Mouse (Mus musculus) adrenal gland, postnatal 4 days (tissue): ENCODE measurements at regions not wholly inside any gene's neighbourhood (a gene's known extent, or its start where the extent isn't known, plus 50 kb on each side); places are given as distances from the start of the nearest gene placed in this dataset.

Source experiments
- DNase-seq, 2 experiments: peaks; one replicate each; pipeline ENCODE4 v3.0.0; 2021 to 2022; ENCODE audit warnings: low spot score in 2 of 2, mixed read lengths in 2 of 2

DNA sequence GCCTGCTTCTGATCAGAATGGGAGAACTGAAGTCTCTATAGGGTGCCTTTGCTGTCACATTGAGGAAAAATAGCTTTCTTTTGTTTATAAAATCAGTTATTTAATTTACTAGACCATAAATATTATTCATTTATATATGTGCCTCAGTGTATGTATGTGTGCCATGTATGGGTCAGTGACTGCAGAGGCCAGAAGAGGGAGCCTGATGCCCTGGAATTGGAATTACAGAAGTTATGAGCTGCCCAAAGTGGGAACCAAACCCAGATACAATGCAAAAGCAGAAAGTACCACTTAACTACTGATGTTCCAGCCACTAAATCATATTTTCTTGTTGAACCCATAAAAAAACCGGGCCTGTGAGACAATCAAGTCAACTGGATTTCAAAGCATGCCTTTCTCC lies 91.8 kb upstream of the Nampt start:
- no peak for DNase-seq

- no peak for DNase-seq
These were observed 90.9 kb upstream of the Nampt start for GRCm38 (mm10) chr12:32728425-32728824.

- no peak for DNase-seq
These were observed 84.1 kb upstream of the Nampt start for GRCm38 (mm10) chr12:32735224-32735623.

- no peak for DNase-seq
These were observed 77.9 kb upstream of the Nampt start for GRCm38 (mm10) chr12:32741465-32741864.

DNA sequence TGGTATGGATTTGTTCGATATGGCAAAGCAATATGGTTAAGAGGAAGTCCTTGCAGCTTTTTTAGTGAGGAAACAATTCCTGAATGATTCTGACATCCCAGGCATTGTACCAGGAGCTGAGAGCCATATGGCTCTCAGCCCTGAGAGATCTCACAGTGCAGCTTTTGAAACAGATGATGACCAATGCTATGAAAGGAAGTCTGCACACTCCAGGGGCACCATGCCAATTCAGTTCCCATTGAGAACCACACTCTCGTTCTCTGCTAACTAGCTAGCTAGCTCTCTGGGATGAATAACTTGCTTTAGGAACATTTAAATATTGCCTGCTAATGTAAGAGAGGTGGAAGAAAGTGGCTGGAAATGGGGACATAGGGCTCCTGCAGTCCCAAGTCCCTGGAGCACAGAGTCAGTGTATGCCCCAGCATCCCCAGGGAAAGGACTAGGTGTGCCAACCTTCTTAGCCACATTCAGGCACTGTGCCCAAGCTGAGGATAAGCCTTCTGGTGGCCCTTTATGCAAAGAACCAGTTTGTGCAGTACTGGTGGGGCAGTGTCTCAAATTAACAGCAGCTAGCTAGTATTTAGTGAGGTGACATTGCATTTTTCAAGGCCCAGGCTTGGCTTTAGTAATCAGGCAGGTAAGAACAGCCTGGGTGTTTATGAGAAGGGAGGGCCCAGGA lies 61.8 kb upstream of the Nampt start:
- no peak for DNase-seq

- DNase-seq = no peak
These were observed 61.2 kb upstream of the Nampt start for GRCm38 (mm10) chr12:32758150-32758549.

DNA sequence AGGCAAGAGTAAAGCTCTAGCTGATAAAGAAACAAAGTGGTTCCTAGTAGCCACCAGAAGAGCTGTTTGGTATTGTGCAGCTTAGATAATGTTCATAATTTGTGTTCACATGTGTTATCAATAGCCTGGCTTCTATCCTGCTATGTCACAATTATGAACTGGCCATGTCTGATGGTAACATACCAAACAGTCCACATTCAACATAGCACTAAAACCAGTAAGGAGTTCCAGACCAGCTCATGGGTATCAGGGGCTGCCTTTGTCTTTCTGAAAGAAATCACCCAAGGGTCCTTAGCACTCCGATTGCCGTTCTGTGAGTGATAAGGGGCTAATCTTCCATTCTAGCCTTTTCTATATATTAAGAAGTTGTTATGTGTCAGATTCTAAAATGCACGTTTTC lies 58.7 kb upstream of the Nampt start:
- DNase-seq = no peak

DNA sequence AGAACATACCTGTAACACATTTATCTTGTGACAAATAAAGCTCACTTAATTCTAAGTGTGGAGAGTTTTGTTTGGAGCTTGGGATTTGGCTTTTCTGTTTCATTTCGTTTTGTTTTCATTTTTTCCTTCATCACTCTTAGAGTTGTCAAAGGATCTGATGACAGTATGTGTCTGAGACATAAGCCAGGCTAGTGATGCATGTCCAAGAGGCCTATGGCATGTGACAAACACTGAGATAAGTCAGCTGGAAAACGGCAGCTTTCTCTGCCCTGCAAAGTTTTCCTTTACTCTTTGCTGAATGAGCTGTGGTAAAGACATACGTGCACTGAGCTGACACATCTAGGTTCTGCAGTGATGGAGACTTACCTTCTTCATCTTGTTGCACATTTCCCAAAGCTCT lies 58.3 kb upstream of the Nampt start:
- no peak for DNase-seq

- DNase-seq = no peak
These were observed 55.1 kb upstream of the Nampt start for GRCm38 (mm10) chr12:32764271-32764670.

GRCm38 (mm10) chr12:32764747-32765146 lies 54.6 kb upstream of the Nampt start:
- no peak for DNase-seq

DNA sequence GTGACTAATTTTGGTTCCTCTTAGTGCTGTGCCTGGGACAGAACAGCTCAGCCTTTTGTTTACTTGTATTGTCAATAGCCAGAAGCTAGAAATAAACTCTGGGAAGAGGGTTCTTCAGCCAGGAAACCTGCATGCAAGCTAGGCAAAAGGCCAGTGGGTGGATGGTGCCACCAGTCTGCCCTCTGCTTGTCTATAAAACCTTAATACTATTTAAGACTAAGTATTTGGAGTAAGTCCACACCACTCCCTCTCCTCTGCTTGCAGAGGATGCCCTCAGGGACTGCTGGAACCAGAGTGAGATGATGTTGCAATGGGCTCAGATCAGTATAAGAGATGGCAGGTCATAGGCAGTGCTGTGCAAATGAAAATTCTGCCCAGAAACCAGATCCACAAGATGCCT lies 53.5 kb upstream of the Nampt start:
- no peak for DNase-seq

GRCm38 (mm10) chr12:32766575-32766974 lies 52.8 kb upstream of the Nampt start:
- no peak for DNase-seq

DNA sequence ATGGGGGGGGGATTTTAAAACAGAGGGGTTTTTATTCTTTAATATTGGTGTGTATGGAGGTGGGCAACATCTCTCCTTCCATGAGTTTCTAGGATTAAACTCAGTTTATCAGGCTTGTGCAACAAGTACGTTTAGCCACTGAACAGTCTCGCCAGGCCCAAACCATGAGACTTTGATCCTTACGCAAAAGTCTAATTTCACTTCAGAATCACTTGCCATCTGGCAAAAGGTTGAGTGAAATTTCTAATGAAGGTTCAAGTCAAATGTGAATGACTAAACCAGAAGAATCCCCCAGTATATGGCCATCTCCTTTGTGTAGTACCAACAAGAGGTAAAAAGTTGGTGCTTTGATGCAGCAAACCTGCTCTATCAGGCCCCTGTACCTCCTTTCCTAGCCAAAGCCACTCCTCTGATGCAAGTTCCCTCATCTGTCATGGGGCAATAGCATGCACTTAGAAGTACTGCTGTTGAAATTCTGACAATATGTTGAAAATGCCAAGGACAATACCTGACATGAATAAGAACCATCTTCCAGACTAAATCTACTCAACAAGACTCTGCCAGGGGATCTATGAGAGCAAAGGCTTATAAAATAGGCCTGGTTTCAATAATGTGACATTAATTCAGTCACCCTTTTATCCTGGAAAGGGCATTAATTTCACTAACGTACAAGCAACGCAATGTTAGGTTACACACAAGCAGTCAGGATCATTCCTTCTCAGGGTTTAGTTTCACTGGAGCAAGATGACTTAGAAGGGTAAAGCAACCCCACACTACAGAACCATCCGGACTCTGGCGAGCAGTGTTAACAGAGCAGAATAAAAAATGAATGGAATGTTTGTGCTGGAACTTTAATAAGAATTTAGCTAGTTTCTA lies 51.9 kb upstream of the Nampt start:
- no peak for DNase-seq

GRCm38 (mm10) chr12:32768082-32768743 lies 51.1 kb upstream of the Nampt start:
- DNase-seq = no peak

- no peak for DNase-seq
These were observed 50.4 kb upstream of the Nampt start for GRCm38 (mm10) chr12:32768744-32769535.
